In the genomic region with DNA sequence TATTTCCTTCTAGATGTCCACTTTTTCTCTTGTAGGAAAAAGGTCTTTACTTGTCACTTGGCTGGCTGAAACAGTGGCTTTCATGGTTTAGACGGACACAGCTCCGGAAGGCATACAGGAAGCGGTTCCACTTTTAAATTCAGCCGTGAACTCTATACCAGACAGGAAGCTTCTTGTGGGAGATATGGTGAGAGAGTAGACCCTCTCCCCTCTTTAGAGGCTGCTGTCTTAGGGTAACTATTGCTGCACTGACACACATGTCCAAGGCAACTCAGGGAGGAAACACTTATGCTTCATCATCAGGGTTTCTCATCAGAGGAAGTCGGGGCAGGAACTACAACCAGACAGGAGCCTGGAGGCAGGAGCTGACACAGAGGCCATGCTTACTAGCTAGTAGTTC, we compare ENCODE assay signal across 33 mouse cellular contexts. TPM values are rescaled to one million over a fixed set of nuclear protein-coding genes. Genes with fewer than 3 reads are reported as not detected.
DNase-seq lines count a peak whose midpoint lies in the region; ATAC-seq and TF ChIP-seq lines count a peak whose summit lies in the region.
"Had no signal": no experiment of that assay in that cellular context is flagged by ENCODE, and none has a peak within 500 bp of the region (broad histone marks: within the 10 kb centered on the region; RNA-seq: fewer than 3 reads in every experiment).

No protein-coding gene starts in this region.

- no peak overlapping the region for H3K9ac ChIP-seq in liver, embryonic 11.5 days (ENCODE audit: low read depth, low read length)
- no peak overlapping the region for H3K9ac ChIP-seq in forebrain, postnatal 0 days
- H3K9ac ChIP-seq: embryonic facial prominence, embryonic 13.5 days; heart, embryonic 15.5 days; hindbrain, embryonic 12.5 days; kidney, embryonic 15.5 days; limb, embryonic 13.5 days; liver, embryonic 14.5 days; lung, embryonic 14.5 days; midbrain, embryonic 13.5 days; neural tube, embryonic 15.5 days had no signal

- H3K36me3 ChIP-seq in liver, embryonic 11.5 days (ENCODE audit: control insufficient read depth, insufficient read depth, low read length) = no peaks in the 10 kb centered on the region
- no peaks in the 10 kb centered on the region for H3K36me3 ChIP-seq in forebrain, postnatal 0 days (ENCODE audit: insufficient read depth)
- H3K36me3 ChIP-seq: embryonic facial prominence, embryonic 13.5 days; forebrain, embryonic 10.5 days; G1E; heart, embryonic 10.5 days; heart, embryonic 15.5 days; hindbrain, embryonic 12.5 days; kidney, embryonic 15.5 days; limb, embryonic 13.5 days; midbrain, embryonic 13.5 days; neural tube, embryonic 15.5 days had no signal

- no peak for TF ChIP-seq CTCF in forebrain, postnatal 0 days (IDR thresholded peaks at IDR 0.05; ENCODE audit: low read depth)

- no peak for DNase-seq in liver, embryonic 11.5 days (ENCODE audit: low spot score)
- no peak for DNase-seq in liver
- DNase-seq in CD4-positive, CD25-positive, alpha-beta regulatory T cell, adult 2 months (ENCODE audit: low read depth, low spot score) = peak; percentile 24
- DNase-seq in induced T-regulatory cell, adult 2 months (ENCODE audit: low read depth) = peak; percentile 22
- no peak for DNase-seq in lung, postnatal 4 days
- DNase-seq in left cerebral cortex, adult 11 months (ENCODE audit: low spot score) = no peak
- no peak for DNase-seq in forebrain, postnatal 0 days
- DNase-seq: adrenal gland, postnatal 10 days; cerebellum, adult 11 months; cerebellum, adult 9-10 months; kidney, adult 18-20 months; kidney, postnatal 25 days; lung, embryonic 14.5 days; right cerebral cortex, postnatal 25 days; thymus, postnatal 36 days had no signal

- H3K4me2 ChIP-seq in liver, embryonic 11.5 days = no peak overlapping the region
- no peak overlapping the region for H3K4me2 ChIP-seq in forebrain, postnatal 0 days (ENCODE audit: low read depth)
- H3K4me2 ChIP-seq: embryonic facial prominence, embryonic 13.5 days; heart, embryonic 15.5 days; hindbrain, embryonic 12.5 days; kidney, embryonic 15.5 days; limb, embryonic 13.5 days; lung, embryonic 14.5 days; midbrain, embryonic 13.5 days; neural tube, embryonic 15.5 days had no signal

- H3K4me1 ChIP-seq in liver, embryonic 11.5 days (replicated peaks; ENCODE audit: control insufficient read depth, insufficient read depth, low read length) = no peaks in the 10 kb centered on the region
- H3K4me1 ChIP-seq in forebrain, postnatal 0 days (ENCODE audit: insufficient read depth) = no peaks in the 10 kb centered on the region
- H3K4me1 ChIP-seq: forebrain, embryonic 10.5 days; heart, embryonic 10.5 days; heart, embryonic 15.5 days; limb, embryonic 13.5 days had no signal

- no peaks in the 10 kb centered on the region for H3K9me3 ChIP-seq in liver, embryonic 11.5 days (ENCODE audit: control insufficient read depth, low read length)
- H3K9me3 ChIP-seq in forebrain, postnatal 0 days (ENCODE audit: low read length) = no peaks in the 10 kb centered on the region
- H3K9me3 ChIP-seq: embryonic facial prominence, embryonic 13.5 days; forebrain, embryonic 10.5 days; G1E; heart, embryonic 10.5 days; heart, embryonic 15.5 days; hindbrain, embryonic 12.5 days; kidney, embryonic 15.5 days; limb, embryonic 13.5 days; midbrain, embryonic 13.5 days; neural tube, embryonic 15.5 days had no signal

- H3K27me3 ChIP-seq in liver, embryonic 11.5 days (replicated peaks; ENCODE audit: control insufficient read depth, insufficient read depth, low read length) = no peaks in the 10 kb centered on the region
- H3K27me3 ChIP-seq in forebrain, postnatal 0 days (ENCODE audit: insufficient read depth, low read length) = no peaks in the 10 kb centered on the region
- H3K27me3 ChIP-seq: embryonic facial prominence, embryonic 13.5 days; heart, embryonic 15.5 days; hindbrain, embryonic 12.5 days; limb, embryonic 13.5 days; midbrain, embryonic 13.5 days; neural tube, embryonic 15.5 days; Patski had no signal

- H3K27ac ChIP-seq in liver, embryonic 11.5 days (ENCODE audit: low read depth, low read length) = no peak overlapping the region
- H3K27ac ChIP-seq in forebrain, postnatal 0 days (ENCODE audit: low read depth, low read length) = no peak overlapping the region
- H3K27ac ChIP-seq: embryonic facial prominence, embryonic 13.5 days; forebrain, embryonic 10.5 days; heart, embryonic 10.5 days; heart, embryonic 15.5 days; hindbrain, embryonic 12.5 days; kidney, embryonic 15.5 days; left cerebral cortex, adult 2 months; limb, embryonic 13.5 days; liver, embryonic 14.5 days; midbrain, embryonic 13.5 days; neural tube, embryonic 15.5 days had no signal

- H3K4me3 ChIP-seq in liver, embryonic 11.5 days (ENCODE audit: low read depth, low read length) = no peak overlapping the region
- H3K4me3 ChIP-seq in forebrain, postnatal 0 days (ENCODE audit: low read depth, low read length) = no peak overlapping the region
- H3K4me3 ChIP-seq: embryonic facial prominence, embryonic 13.5 days; forebrain, embryonic 10.5 days; heart, embryonic 10.5 days; heart, embryonic 15.5 days; hindbrain, embryonic 12.5 days; kidney, embryonic 15.5 days; left cerebral cortex, adult 2 months; limb, embryonic 13.5 days; midbrain, embryonic 13.5 days; neural tube, embryonic 15.5 days had no signal

- ATAC-seq in liver, embryonic 11.5 days (replicated peaks; ENCODE audit: low FRiP score) = 0 out of 2 replicates have a peak, but pooled peaks have one; percentile 20
- ATAC-seq in forebrain, postnatal 0 days = no peak
- ATAC-seq: forebrain, embryonic 16.5 days; midbrain, embryonic 13.5 days; Patski had no signal

- 44% methylated on average over 5 of the region's 5 CpGs for WGBS in liver, embryonic 11.5 days
- 90% methylated on average over 5 of the region's 5 CpGs for WGBS in forebrain, postnatal 0 days

RNA-seq across cellular contexts. Expression of gene Gucy2c, which starts 36.0 kb away (rescaled TPM):
- 0.08 TPM in 1 of 2 replicates, not detected in the other for polyA plus RNA-seq in liver, embryonic 11.5 days (2014; fragmentation: Nextera tagmentation; extraction: Ambion mirVana)
- total RNA-seq in forebrain, postnatal 0 days (2014; rRNA removed) = 0.54 and 0.67 TPM in 2 replicates
- polyA plus RNA-seq in forebrain, postnatal 0 days (2015; fragmentation: Nextera tagmentation; extraction: Ambion mirVana) = 0.14 and 0.42 TPM in 2 replicates
- total RNA-seq: G1E; gastrocnemius, adult 8-10 months; heart, postnatal 25 days; megakaryocyte-erythroid progenitor cell, adult 5-6 weeks; monocyte, adult 5-6 weeks had no signal
- polyA plus RNA-seq: embryonic facial prominence, embryonic 13.5 days; forebrain, embryonic 10.5 days; G1E had no signal

RNA-seq across cellular contexts. Expression of gene Hist4h4, which starts 58.6 kb away (rescaled TPM):
- polyA plus RNA-seq in liver, embryonic 11.5 days (2014; fragmentation: Nextera tagmentation; extraction: Ambion mirVana) = 0.43 and 0.88 TPM in 2 replicates
- total RNA-seq in forebrain, postnatal 0 days (2014; rRNA removed) = 19.4 and 39.2 TPM in 2 replicates
- 0.42 and 0.45 TPM in 2 replicates for polyA plus RNA-seq in forebrain, postnatal 0 days (2015; fragmentation: Nextera tagmentation; extraction: Ambion mirVana)

Comparison
In these comparisons a context has a peak if more than half of its experiments do, and no peak if none do; other contexts are left out.
1. DNase-seq: peak in CD4-positive, CD25-positive, alpha-beta regulatory T cell, adult 2 months (single experiment) and induced T-regulatory cell, adult 2 months (single experiment); none in liver, embryonic 11.5 days (single experiment), liver (single experiment), lung, postnatal 4 days (0 of 2), left cerebral cortex, adult 11 months (single experiment) and forebrain, postnatal 0 days (single experiment).